Mouse (Mus musculus) heart, postnatal 4 days (tissue): ENCODE results near the gene Smg6. TPM values are rescaled to one million over a fixed set of nuclear protein-coding genes. Genes with fewer than 3 reads are reported as not detected.

ENCODE experiments used
- DNase-seq: peaks from one replicate; pipeline ENCODE4 v3.0.0; 2021
- total RNA-seq, 2 experiments: library from RNA; stranded (reverse); gene quantifications; 2 replicates each; pipeline ENCODE4 v1.2.3; 2021

Gene Smg6
- total RNA-seq, 2 experiments from 2014 or later = 25.6 to 25.7 TPM

GRCm38 (mm10) chr11:75119298-75119697 lies 193.7 kb downstream of the Smg6 start:
- DNase-seq = peak; percentile 7

GRCm38 (mm10) chr11:75119841-75120240 lies 194.2 kb downstream of the Smg6 start:
- no peak for DNase-seq

GRCm38 (mm10) chr11:75121348-75121747 lies 195.7 kb downstream of the Smg6 start:
- no peak for DNase-seq

GRCm38 (mm10) chr11:75124406-75124805 lies 198.8 kb downstream of the Smg6 start:
- no peak for DNase-seq

- DNase-seq = no peak
These were observed 200.8 kb downstream of the Smg6 start for GRCm38 (mm10) chr11:75126384-75126783.

- DNase-seq = no peak
These were observed 203.9 kb downstream of the Smg6 start for GRCm38 (mm10) chr11:75129481-75129880.

- DNase-seq = no peak
These were observed 205.7 kb downstream of the Smg6 start for GRCm38 (mm10) chr11:75131300-75131699.

GRCm38 (mm10) chr11:75132278-75132677 lies 206.7 kb downstream of the Smg6 start:
- peak; percentile 79 for DNase-seq

- DNase-seq = no peak
These were observed 207.8 kb downstream of the Smg6 start for GRCm38 (mm10) chr11:75133391-75133790.

- DNase-seq = peak; percentile 75
These were observed 208.3 kb downstream of the Smg6 start for GRCm38 (mm10) chr11:75133951-75134350.

GRCm38 (mm10) chr11:75134485-75135068 lies 209.0 kb downstream of the Smg6 start:
- peak; percentile 35 for DNase-seq

- DNase-seq = no peak
These were observed 209.7 kb downstream of the Smg6 start for GRCm38 (mm10) chr11:75135358-75135757.

GRCm38 (mm10) chr11:75136666-75137398 lies 211.2 kb downstream of the Smg6 start:
- DNase-seq = peak; percentile 43

GRCm38 (mm10) chr11:75139122-75139963 lies 213.7 kb downstream of the Smg6 start:
- peak; percentile 92 for DNase-seq

GRCm38 (mm10) chr11:75140431-75140830 lies 214.8 kb downstream of the Smg6 start:
- peak; percentile 39 for DNase-seq

GRCm38 (mm10) chr11:75141038-75141437 lies 215.4 kb downstream of the Smg6 start:
- no peak for DNase-seq

- peak; percentile 59 for DNase-seq
These were observed 216.3 kb downstream of the Smg6 start for GRCm38 (mm10) chr11:75141913-75142312.

GRCm38 (mm10) chr11:75142749-75143148 lies 217.1 kb downstream of the Smg6 start:
- DNase-seq = no peak

- no peak for DNase-seq
These were observed 220.2 kb downstream of the Smg6 start for GRCm38 (mm10) chr11:75145841-75146240.

GRCm38 (mm10) chr11:75147106-75147845 lies 221.7 kb downstream of the Smg6 start:
- DNase-seq = peak; percentile 54

- DNase-seq = peak; percentile 67
These were observed 222.2 kb downstream of the Smg6 start for GRCm38 (mm10) chr11:75147846-75148168.

GRCm38 (mm10) chr11:75148332-75149035 lies 222.9 kb downstream of the Smg6 start:
- peak; percentile 42 for DNase-seq
